Comparison of ENCODE assay signal across 22 mouse cellular contexts in genomic region chr6:84102002-84102401, GRCm38 (mm10).
DNase-seq lines count a peak whose midpoint lies in the region; ATAC-seq lines count a peak whose summit lies in the region.
"Had no signal": no experiment of that assay in that cellular context is flagged by ENCODE, and none has a peak within 500 bp of the region (broad histone marks: within the 10 kb centered on the region; RNA-seq: fewer than 3 reads in every experiment).

No protein-coding gene starts in this region.

- H3K9me3 ChIP-seq in lung, embryonic 15.5 days: no peaks in the 10 kb centered on the region
- no peaks in the 10 kb centered on the region for H3K9me3 ChIP-seq in limb, embryonic 13.5 days
- no peaks in the 10 kb centered on the region for H3K9me3 ChIP-seq in stomach, embryonic 15.5 days
- H3K9me3 ChIP-seq: heart, embryonic 15.5 days had no signal

- no peak overlapping the region for H3K4me3 ChIP-seq in lung, embryonic 15.5 days
- H3K4me3 ChIP-seq in limb, embryonic 13.5 days: no peak overlapping the region
- H3K4me3 ChIP-seq in stomach, embryonic 15.5 days (replicated peaks): no peak overlapping the region
- H3K4me3 ChIP-seq: heart, adult 2 months; heart, embryonic 15.5 days had no signal

- H3K36me3 ChIP-seq in lung, embryonic 15.5 days: no peaks in the 10 kb centered on the region
- H3K36me3 ChIP-seq in limb, embryonic 13.5 days: no peaks in the 10 kb centered on the region
- H3K36me3 ChIP-seq in stomach, embryonic 15.5 days: no peaks in the 10 kb centered on the region
- H3K36me3 ChIP-seq: heart, embryonic 15.5 days had no signal

- ATAC-seq in lung, embryonic 15.5 days (ENCODE audit: borderline replicate concordance, extremely low read depth, low FRiP score, low TSS enrichment): no peak
- no peak for ATAC-seq in limb, embryonic 13.5 days (ENCODE audit: low FRiP score, low read depth)
- ATAC-seq in stomach, embryonic 15.5 days (ENCODE audit: insufficient read depth, low FRiP score, low read depth): no peak
- ATAC-seq: hindbrain, embryonic 16.5 days; liver, postnatal 0 days; midbrain, embryonic 16.5 days had no signal

- H3K9ac ChIP-seq in lung, embryonic 15.5 days: no peak overlapping the region
- no peak overlapping the region for H3K9ac ChIP-seq in limb, embryonic 13.5 days
- no peak overlapping the region for H3K9ac ChIP-seq in stomach, embryonic 15.5 days
- H3K9ac ChIP-seq: heart, embryonic 15.5 days; liver, postnatal 0 days had no signal

- H3K4me2 ChIP-seq in lung, embryonic 15.5 days: peak overlapping the region; percentile 27; the same call in 1 of the 2 replicates
- H3K4me2 ChIP-seq in limb, embryonic 13.5 days (replicated peaks): peak overlapping the region; percentile 41
- peak overlapping the region; percentile 21; the same call in 1 of the 2 replicates for H3K4me2 ChIP-seq in stomach, embryonic 15.5 days
- H3K4me2 ChIP-seq: heart, embryonic 15.5 days had no signal

- peaks cover 43% of the 10 kb centered on the region for H3K27me3 ChIP-seq in lung, embryonic 15.5 days
- H3K27me3 ChIP-seq in limb, embryonic 13.5 days: peaks cover 29% of the 10 kb centered on the region
- H3K27me3 ChIP-seq in stomach, embryonic 15.5 days (replicated peaks): peaks cover 25% of the 10 kb centered on the region

- H3K4me1 ChIP-seq in lung, embryonic 15.5 days: peaks cover 17% of the 10 kb centered on the region
- peaks cover 55% of the 10 kb centered on the region for H3K4me1 ChIP-seq in limb, embryonic 13.5 days
- H3K4me1 ChIP-seq in stomach, embryonic 15.5 days: peaks cover 20% of the 10 kb centered on the region

- H3K27ac ChIP-seq in lung, embryonic 15.5 days: no peak overlapping the region
- H3K27ac ChIP-seq in limb, embryonic 13.5 days: no peak overlapping the region
- no peak overlapping the region for H3K27ac ChIP-seq in stomach, embryonic 15.5 days
- H3K27ac ChIP-seq: heart, adult 2 months; heart, embryonic 15.5 days had no signal

- DNase-seq in embryo, embryonic 11 days: peak; percentile 38
- no peak for DNase-seq in embryo, embryonic 9.5 days (ENCODE audit: extremely low spot score)
- DNase-seq in lung, postnatal 4 days: no peak
- DNase-seq in layer of hippocampus, adult 9-10 months (ENCODE audit: low spot score): no peak
- no peak for DNase-seq in adrenal gland, postnatal 4 days (ENCODE audit: low spot score in 2 of 2)
- DNase-seq: adrenal gland, adult 8-10 months; cerebellum, adult 9-10 months; gastrocnemius, postnatal 10 days; heart, adult 2 months; heart, postnatal 4 days; kidney, postnatal 25 days; layer of hippocampus, adult 9-11 months; liver, postnatal 0 days; lung, postnatal 14 days; right cerebral cortex, adult 18-20 months; thymus, postnatal 4 days had no signal

- WGBS in lung, embryonic 15.5 days: 28% methylated on average over 15 of the region's 15 CpGs
- 15% methylated on average over 15 of the region's 15 CpGs for WGBS in limb, embryonic 13.5 days
- WGBS in stomach, embryonic 15.5 days: 36% methylated on average over 15 of the region's 15 CpGs
